Mouse (Mus musculus): Measurements from ENCODE around the gene Echs1.

DNA sequence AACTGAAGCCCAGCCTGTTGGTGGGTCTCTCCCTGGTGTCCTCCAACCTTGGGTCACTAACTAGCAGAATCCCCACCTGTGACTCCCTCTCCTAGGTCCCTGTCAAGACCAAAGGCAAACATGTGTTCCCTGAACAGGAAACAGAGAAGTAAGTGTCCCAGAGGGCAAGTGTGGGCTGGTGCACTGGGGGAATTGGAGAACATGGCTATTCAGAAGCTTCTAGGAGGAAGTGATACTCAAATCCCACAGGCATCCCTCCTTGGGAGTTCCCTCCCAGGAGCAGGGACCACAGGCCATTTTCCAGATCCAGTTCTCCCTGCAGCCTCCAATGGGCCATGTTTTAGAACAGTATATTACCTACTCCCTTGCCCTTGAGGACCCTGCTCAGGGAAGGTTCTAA, 20.2 kb downstream of the Echs1 start:
- TF ChIP-seq CTCF (IDR thresholded peaks at IDR 0.05; ENCODE audit: low read depth) (no peak), EP300 (optimal IDR thresholded peaks at IDR 0.05) (no peak)

Data from stomach, postnatal 0 days (tissue).